Mouse (Mus musculus) forebrain, embryonic 12.5 days (tissue): ENCODE data around the gene Adcy9. TPM values are rescaled to one million over a fixed set of nuclear protein-coding genes. Genes with fewer than 3 reads are reported as not detected.
A peak's percentile ranks its signal among the peaks of the same experiment; 100 is the strongest.
"Not testable (repeated sequence)": the region's sequence is repeated elsewhere in the genome, so short reads cannot be mapped to it uniquely, and the experiment has no call there.

Experiments
- ATAC-seq: fragments of 200-750 bp; cut with Nextera tagmentation; 2 replicates; pipeline ENCODE4 v1.8.0; 2017; ENCODE audit warnings: moderate TSS enrichment; ENCODE audit not compliant: low FRiP score
- H3K27ac ChIP-seq: fragments of 300-500 bp; sonication (generic); 2 replicates; pipeline ENCODE4 v1.5.1; 2016; ENCODE audit warnings: mild to moderate bottlenecking
- H3K27me3 ChIP-seq: fragments of 300-500 bp; sonication (generic); 2 replicates; pipeline ENCODE4 v1.6.1; 2016; ENCODE audit warnings: mild to moderate bottlenecking
- H3K36me3 ChIP-seq: fragments of 300-500 bp; sonication (generic); replicated peaks from 2 replicates; pipeline ENCODE4 v1.6.1; 2016; ENCODE audit warnings: mild to moderate bottlenecking
- H3K4me1 ChIP-seq: fragments of 300-500 bp; sonication (generic); 2 replicates; pipeline ENCODE4 v1.6.1; 2016
- H3K4me2 ChIP-seq: fragments of 300-500 bp; sonication (generic); 2 replicates; pipeline ENCODE4 v1.6.1; 2016; ENCODE audit warnings: mild to moderate bottlenecking, moderate library complexity
- H3K4me3 ChIP-seq: fragments of 300-500 bp; sonication (generic); replicated peaks from 2 replicates; pipeline ENCODE4 v1.5.1; 2016; ENCODE audit warnings: mild to moderate bottlenecking
- H3K9ac ChIP-seq: fragments of 300-500 bp; sonication (generic); 2 replicates; pipeline ENCODE4 v1.6.1; 2016; ENCODE audit warnings: mild to moderate bottlenecking
- H3K9me3 ChIP-seq: fragments of 300-500 bp; sonication (generic); 2 replicates; pipeline ENCODE4 v1.6.1; 2016
- WGBS: fragments of 180-500 bp; shearing (Covaris S2); methylation state at CpG from one replicate; pipeline ENCODE4 v1.1.7; 2016; 5-methylcytosine and 5-hydroxymethylcytosine counted together
- polyA plus RNA-seq: library from polyadenylated mRNA; unstranded; fragments of >200 nt; fragmentation: Nextera tagmentation; extraction: Ambion mirVana; gene quantifications from 2 replicates; pipeline ENCODE4 v1.2.1, GENCODE M21; 2016

The Adcy9 gene
- polyA plus RNA-seq, 1 experiment from 2014 or later = 1.4 TPM

GRCm38 (mm10) chr16:4272254-4272653, 148.0 kb downstream of the Adcy9 start:
- no peak for ATAC-seq
- no peak overlapping the region for H3K27ac ChIP-seq
- H3K4me3 ChIP-seq = no peak overlapping the region
- H3K4me1 ChIP-seq = peaks cover 8% of the 10 kb centered on the region
- no peak overlapping the region for H3K4me2 ChIP-seq
- 88% methylated on average over 3 of the region's 3 CpGs for WGBS
- no peaks in the 10 kb centered on the region for H3K36me3 ChIP-seq
- H3K9ac ChIP-seq = no peak overlapping the region
- H3K9me3 ChIP-seq = no peaks in the 10 kb centered on the region
- H3K27me3 ChIP-seq = peaks cover 9% of the 10 kb centered on the region; the same call in 1 of the 2 replicates

DNA sequence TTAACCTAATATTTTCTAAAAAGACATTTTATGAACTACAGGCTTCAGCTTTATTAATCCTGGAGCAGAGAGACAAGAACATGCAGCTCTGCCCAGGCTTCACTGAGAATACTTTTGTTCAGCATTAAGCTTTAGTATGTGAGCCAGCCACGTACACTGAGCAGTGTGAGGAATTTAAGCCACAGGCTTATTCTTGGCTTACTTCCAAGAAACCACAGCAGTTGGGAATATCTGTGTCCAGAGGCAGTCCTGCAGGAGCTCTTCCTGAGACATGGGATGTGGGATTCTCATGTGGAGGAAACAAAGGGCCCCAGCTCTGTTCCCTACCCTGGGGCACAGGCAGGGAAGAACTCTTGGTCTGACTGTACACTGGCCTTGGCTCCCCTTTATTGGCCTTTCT, 149.4 kb downstream of the Adcy9 start:
- WGBS = 30% methylated on average over 1 of the region's 1 CpGs
- no peak for ATAC-seq
- peaks cover 8% of the 10 kb centered on the region for H3K4me1 ChIP-seq

DNA sequence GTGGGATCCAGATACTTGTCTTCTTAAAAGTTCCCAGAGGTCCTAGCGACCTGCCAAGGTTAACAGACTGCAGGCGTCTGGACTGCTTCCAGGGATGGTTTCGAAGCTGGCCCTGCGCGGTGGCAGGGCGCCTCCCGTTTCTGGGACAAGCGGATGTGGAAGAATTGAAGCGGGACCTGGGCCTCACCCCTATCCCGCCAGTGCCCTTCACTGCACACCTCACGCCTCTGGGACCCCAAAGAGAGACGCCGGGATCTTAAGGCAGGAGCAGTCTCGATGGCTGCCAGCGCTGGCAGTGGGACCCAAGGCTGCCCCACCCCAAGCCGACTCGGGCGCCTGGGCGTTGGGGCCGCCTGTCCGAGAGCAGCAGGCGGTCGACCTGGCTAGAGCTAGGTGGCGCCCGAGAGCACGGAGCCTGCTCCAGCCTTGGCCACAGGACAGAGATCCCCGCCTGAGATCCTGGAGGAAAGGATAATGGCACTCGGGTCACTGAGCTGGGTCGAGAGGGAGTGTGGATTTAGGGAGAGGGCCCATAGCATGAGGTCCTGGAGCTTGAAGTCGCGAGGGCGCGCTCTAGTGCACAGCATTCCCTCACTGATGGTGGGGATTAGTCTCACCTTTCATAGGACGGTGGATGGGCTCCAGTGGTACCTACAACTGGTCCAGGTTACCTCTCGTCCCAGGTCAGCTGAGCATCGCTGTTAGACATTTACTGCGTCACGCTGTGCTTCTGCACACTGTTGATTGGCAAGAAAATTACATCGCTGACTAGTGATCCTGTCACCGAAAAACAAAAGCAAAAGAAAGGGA, 152.2 kb downstream of the Adcy9 start:
- H3K9ac ChIP-seq = peak overlapping the region; percentile 54
- H3K4me1 ChIP-seq = peaks cover 8% of the 10 kb centered on the region
- peak overlapping the region; percentile 40 for H3K4me3 ChIP-seq
- no peaks in the 10 kb centered on the region for H3K9me3 ChIP-seq
- peak overlapping the region; percentile 72 for H3K4me2 ChIP-seq
- peak; percentile 72 for ATAC-seq
- H3K36me3 ChIP-seq = no peaks in the 10 kb centered on the region
- peaks cover 19% of the 10 kb centered on the region; the same call in 1 of the 2 replicates for H3K27me3 ChIP-seq
- no peak overlapping the region for H3K27ac ChIP-seq
- WGBS = 6% methylated on average over 40 of the region's 40 CpGs

More for the DNA sequence above, 149.4 kb downstream of the Adcy9 start:
- H3K9me3 ChIP-seq = no peaks in the 10 kb centered on the region
- H3K9ac ChIP-seq = no peak overlapping the region
- H3K4me2 ChIP-seq = no peak overlapping the region
- H3K27me3 ChIP-seq = peaks cover 19% of the 10 kb centered on the region; the same call in 1 of the 2 replicates
- no peaks in the 10 kb centered on the region for H3K36me3 ChIP-seq
- no peak overlapping the region for H3K27ac ChIP-seq
- H3K4me3 ChIP-seq = no peak overlapping the region

GRCm38 (mm10) chr16:4267453-4267852, 152.8 kb downstream of the Adcy9 start:
- H3K9ac ChIP-seq = peak overlapping the region; percentile 54; the same call in 1 of the 2 replicates
- WGBS = 59% methylated on average over 9 of the region's 9 CpGs
- H3K27ac ChIP-seq = no peak overlapping the region
- peak overlapping the region; percentile 72 for H3K4me2 ChIP-seq
- peak overlapping the region; percentile 40; the same call in 1 of the 2 replicates for H3K4me3 ChIP-seq
- H3K36me3 ChIP-seq = no peaks in the 10 kb centered on the region
- H3K27me3 ChIP-seq = peaks cover 19% of the 10 kb centered on the region; the same call in 1 of the 2 replicates
- H3K9me3 ChIP-seq = no peaks in the 10 kb centered on the region
- no peak for ATAC-seq
- peaks cover 8% of the 10 kb centered on the region for H3K4me1 ChIP-seq

DNA sequence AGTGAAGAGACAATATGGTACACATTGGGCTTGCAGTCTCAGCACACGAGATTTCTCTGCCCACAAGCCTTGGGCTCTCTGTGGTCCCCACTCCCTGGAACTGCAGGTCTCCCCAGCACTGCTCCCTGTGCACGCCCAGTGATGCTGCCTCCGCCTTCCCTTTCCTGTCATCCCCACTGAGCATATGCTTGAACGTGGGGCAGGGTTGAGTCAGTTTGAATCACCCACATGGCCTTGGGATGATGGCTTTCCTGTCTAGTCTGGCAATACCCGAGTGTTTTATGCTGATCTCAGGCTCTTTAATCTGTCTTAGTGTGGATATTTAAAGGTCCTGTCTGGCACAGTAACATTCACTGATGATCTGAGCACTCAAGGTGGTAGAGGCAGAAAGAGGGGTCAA, 154.9 kb downstream of the Adcy9 start:
- H3K4me3 ChIP-seq = no peak overlapping the region
- H3K36me3 ChIP-seq = no peaks in the 10 kb centered on the region
- peaks cover 6% of the 10 kb centered on the region for H3K4me1 ChIP-seq
- WGBS = 69% methylated on average over 5 of the region's 5 CpGs
- no peak overlapping the region for H3K27ac ChIP-seq
- peaks cover 19% of the 10 kb centered on the region; the same call in 1 of the 2 replicates for H3K27me3 ChIP-seq
- no peak overlapping the region for H3K9ac ChIP-seq
- no peaks in the 10 kb centered on the region for H3K9me3 ChIP-seq
- no peak overlapping the region for H3K4me2 ChIP-seq
- no peak for ATAC-seq

DNA sequence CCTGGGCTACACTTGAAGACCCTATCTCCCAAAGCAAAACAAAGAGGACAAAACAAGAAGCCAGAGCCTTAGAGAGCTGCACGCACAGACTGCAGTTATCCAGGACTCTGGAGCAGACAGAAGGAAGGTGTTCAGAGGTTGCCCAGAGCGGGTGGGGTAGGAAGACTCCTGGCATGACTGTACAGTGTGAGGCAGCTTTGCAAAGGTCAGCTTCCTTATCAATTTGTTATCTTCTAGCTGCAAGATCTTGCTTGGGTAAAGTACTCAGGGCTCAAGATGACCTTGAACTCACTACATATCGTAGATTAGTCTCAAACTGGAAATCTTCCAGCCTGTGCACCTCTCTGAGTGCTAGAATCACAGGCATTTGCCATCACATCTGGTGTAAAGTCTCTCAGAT, 156.8 kb downstream of the Adcy9 start:
- Histone ChIP-seq H3K4me1 (peaks cover 6% of the 10 kb centered on the region), H3K4me3 (no peak overlapping the region), H3K4me2 (no peak overlapping the region), H3K36me3 (no peaks in the 10 kb centered on the region), H3K9ac (no peak overlapping the region), H3K27me3 (peaks cover 19% of the 10 kb centered on the region; the same call in 1 of the 2 replicates), H3K27ac (no peak overlapping the region), H3K9me3 (no peaks in the 10 kb centered on the region)
- 91% methylated on average over 3 of the region's 3 CpGs for WGBS
- ATAC-seq = no peak

DNA sequence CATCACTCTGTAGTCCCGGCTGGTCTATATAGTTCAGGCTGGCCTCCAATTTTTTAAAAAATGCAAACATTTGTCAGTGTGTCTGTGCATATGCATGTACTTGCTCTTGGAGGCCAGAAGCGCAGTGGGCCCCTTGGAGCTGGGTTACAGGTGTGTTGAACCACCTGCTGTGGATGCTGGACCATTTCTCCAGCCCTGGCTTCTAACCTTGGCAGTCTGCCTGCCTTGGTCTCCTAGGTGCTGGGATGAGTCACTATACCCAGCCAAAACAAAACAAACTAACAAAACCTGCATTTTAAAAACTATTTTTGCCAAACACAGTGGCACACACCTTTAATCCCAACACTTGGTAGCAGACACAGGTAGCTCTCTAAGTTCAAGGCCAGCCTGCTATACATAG, 162.8 kb downstream of the Adcy9 start:
- no peak overlapping the region for H3K4me2 ChIP-seq
- no peak overlapping the region for H3K9ac ChIP-seq
- no peaks in the 10 kb centered on the region for H3K36me3 ChIP-seq
- 88% methylated on average over 2 of the region's 2 CpGs for WGBS
- H3K4me3 ChIP-seq = no peak overlapping the region
- H3K27me3 ChIP-seq = no peaks in the 10 kb centered on the region
- ATAC-seq = no peak
- H3K27ac ChIP-seq = no peak overlapping the region
- no peaks in the 10 kb centered on the region for H3K4me1 ChIP-seq
- no peaks in the 10 kb centered on the region for H3K9me3 ChIP-seq

DNA sequence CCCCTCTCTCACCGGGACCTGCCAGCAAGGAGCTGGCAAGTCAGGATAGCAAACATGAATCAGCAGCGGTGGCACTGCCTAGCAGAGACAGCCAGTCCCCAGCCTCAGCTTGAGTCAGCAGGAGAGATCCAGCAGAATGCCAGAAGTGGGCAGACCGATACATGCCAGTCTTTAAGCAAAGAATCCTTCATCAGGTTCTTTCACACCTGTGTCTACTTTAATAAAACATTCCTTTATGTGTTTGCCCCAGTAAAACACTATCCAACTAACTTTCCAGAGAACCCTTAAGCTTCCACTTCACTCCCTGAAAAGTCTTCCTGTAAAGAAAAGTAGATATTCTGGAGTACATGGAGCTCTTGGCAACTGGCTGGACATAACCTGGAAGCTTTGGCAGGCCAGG, 171.5 kb downstream of the Adcy9 start:
- Histone ChIP-seq H3K27ac (no peak overlapping the region), H3K4me2 (no peak overlapping the region), H3K27me3 (no peaks in the 10 kb centered on the region), H3K4me1 (no peaks in the 10 kb centered on the region), H3K9me3 (peaks cover 10% of the 10 kb centered on the region), H3K4me3 (no peak overlapping the region), H3K36me3 (no peaks in the 10 kb centered on the region), H3K9ac (no peak overlapping the region)
- no peak for ATAC-seq
- 80% methylated on average over 3 of the region's 3 CpGs for WGBS

DNA sequence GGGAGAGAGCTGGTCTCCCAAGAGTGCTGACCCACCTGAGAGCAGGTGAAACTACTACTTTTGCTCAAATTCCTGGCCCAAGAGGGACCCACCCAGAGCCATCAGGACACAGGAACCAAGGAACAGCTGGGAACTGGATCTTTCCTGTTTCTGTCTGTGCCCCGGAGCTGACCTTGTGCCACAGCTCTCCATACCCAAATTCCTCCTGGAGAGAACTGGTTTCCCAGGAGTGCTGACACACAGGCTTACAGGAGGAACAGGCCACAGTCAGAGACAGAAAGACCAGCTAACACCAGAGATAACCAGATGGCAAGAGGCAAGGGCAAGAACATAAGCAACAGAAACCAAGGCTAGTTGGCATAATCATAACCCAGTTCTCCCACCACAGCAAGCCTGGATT, 175.1 kb downstream of the Adcy9 start:
- not testable (repeated sequence) for H3K9me3 ChIP-seq, H3K9ac ChIP-seq, H3K27ac ChIP-seq, ATAC-seq, H3K4me2 ChIP-seq, H3K4me3 ChIP-seq, H3K36me3 ChIP-seq, H3K4me1 ChIP-seq, H3K27me3 ChIP-seq
- WGBS = 95% methylated on average over 1 of the region's 1 CpGs

Other genes with a start within 250 kb of the Adcy9 start
- 44.7 and 50.1 TPM in 2 replicates for gene Crebbp, start 206.5 kb downstream of the Adcy9 start, polyA plus RNA-seq
- 27.6 and 30.7 TPM in 2 replicates for gene Srl, start 121.3 kb upstream of the Adcy9 start, polyA plus RNA-seq
- gene Tfap4, start 139.4 kb upstream of the Adcy9 start, polyA plus RNA-seq = 20.9 and 22.6 TPM in 2 replicates
- 22.0 and 26.6 TPM in 2 replicates for gene Glis2, start 174.2 kb upstream of the Adcy9 start, polyA plus RNA-seq
- 114 TPM in 2 replicates for gene Pam16, start 204.5 kb upstream of the Adcy9 start, polyA plus RNA-seq
- gene Vasn, start 219.4 kb upstream of the Adcy9 start, polyA plus RNA-seq = 5.2 and 6.8 TPM in 2 replicates
- 51.4 and 58.0 TPM in 2 replicates for gene Dnaja3, start 219.5 kb upstream of the Adcy9 start, polyA plus RNA-seq